Mouse (Mus musculus) heart, adult 2 months (tissue): ENCODE measurements around the gene H2-T24.

Experiments
- CTCF ChIP-seq: fragments of 200-600 bp; IDR thresholded peaks from 2 replicates; pipeline ENCODE4 v1.8.1; 2022; ENCODE audit warnings: antibody characterized with exemption, mild to moderate bottlenecking, moderate library complexity
- EP300 ChIP-seq: fragments of 200-500 bp; IDR thresholded peaks from 2 replicates; pipeline ENCODE4 v1.6.1; 2011; ENCODE audit warnings: low read depth, low read length, control low read depth; ENCODE audit not compliant: insufficient read depth
- POLR2A ChIP-seq: fragments of 200-500 bp; IDR thresholded peaks from 2 replicates; pipeline ENCODE4 v1.6.1; 2011; ENCODE audit warnings: mild to moderate bottlenecking, low read depth, low read length, control low read depth; ENCODE audit not compliant: insufficient read depth

GRCm38 (mm10) chr17:35981776-35982175 is 38.6 kb downstream of the H2-T24 start:
- TF ChIP-seq CTCF (no peak), EP300 (no peak), POLR2A (no peak)
